Mouse (Mus musculus): ENCODE measurements around the gene Fhod1.
A peak's percentile ranks its signal among the peaks of the same experiment; 100 is the strongest.

GRCm38 (mm10) chr8:105288958-105289732, 58.6 kb downstream of the Fhod1 start:
- peak; percentile 33 for TF ChIP-seq CTCF (IDR thresholded peaks at IDR 0.05; ENCODE audit: low read depth)
- TF ChIP-seq EP300 (IDR thresholded peaks at IDR 0.05; ENCODE audit: low read depth) = no peak
